In genomic region chr8:34495974-34496373, GRCm38 (mm10) we compare ENCODE assay signal across 18 mouse cellular contexts.
"Had no signal": no experiment of that assay in that cellular context is flagged by ENCODE, and none has a peak within 500 bp of the region (broad histone marks: within the 10 kb centered on the region; RNA-seq: fewer than 3 reads in every experiment).

No protein-coding gene starts in this region.

- H3K27ac ChIP-seq: liver, embryonic 12.5 days; liver, embryonic 14.5 days; lung, embryonic 15.5 days; midbrain, embryonic 10.5 days; midbrain, embryonic 13.5 days; midbrain, embryonic 15.5 days; neural tube, embryonic 13.5 days; neural tube, embryonic 15.5 days had no signal

- H3K27me3 ChIP-seq: liver, embryonic 12.5 days; lung, embryonic 15.5 days; midbrain, embryonic 13.5 days; midbrain, embryonic 15.5 days; neural tube, embryonic 13.5 days; neural tube, embryonic 15.5 days had no signal

- H3K9ac ChIP-seq: liver, embryonic 12.5 days; liver, embryonic 14.5 days; lung, embryonic 15.5 days; midbrain, embryonic 13.5 days; midbrain, embryonic 15.5 days; neural tube, embryonic 13.5 days; neural tube, embryonic 15.5 days had no signal

- H3K4me2 ChIP-seq: liver, embryonic 12.5 days; lung, embryonic 15.5 days; midbrain, embryonic 13.5 days; midbrain, embryonic 15.5 days; neural tube, embryonic 13.5 days; neural tube, embryonic 15.5 days had no signal

- H3K4me3 ChIP-seq: liver, embryonic 12.5 days; lung, embryonic 15.5 days; midbrain, embryonic 10.5 days; midbrain, embryonic 13.5 days; midbrain, embryonic 15.5 days; myocyte; neural tube, embryonic 13.5 days; neural tube, embryonic 15.5 days had no signal

- H3K9me3 ChIP-seq: liver, embryonic 12.5 days; lung, embryonic 15.5 days; midbrain, embryonic 10.5 days; midbrain, embryonic 13.5 days; midbrain, embryonic 15.5 days; neural tube, embryonic 13.5 days; neural tube, embryonic 15.5 days had no signal

- DNase-seq: lung, postnatal 14 days; retina, postnatal 1 day; right cerebral cortex, adult 18-20 months; right cerebral cortex, postnatal 25 days; right cerebral cortex, postnatal 4 days; spleen, adult 18-20 months; thymus, adult 18-20 months; thymus, postnatal 14 days; thymus, postnatal 36 days had no signal

- ATAC-seq: liver, embryonic 12.5 days; midbrain, embryonic 13.5 days; midbrain, embryonic 15.5 days had no signal

- H3K4me1 ChIP-seq: liver, embryonic 12.5 days; lung, embryonic 15.5 days; neural tube, embryonic 13.5 days; neural tube, embryonic 15.5 days had no signal

- H3K36me3 ChIP-seq: liver, embryonic 12.5 days; lung, embryonic 15.5 days; midbrain, embryonic 10.5 days; midbrain, embryonic 13.5 days; midbrain, embryonic 15.5 days; neural tube, embryonic 13.5 days; neural tube, embryonic 15.5 days had no signal
